Mouse (Mus musculus) telencephalon, adult 2 months (tissue): ENCODE measurements around the gene Ncbp2.
A peak's percentile ranks its signal among the peaks of the same experiment; 100 is the strongest.

Experiments
- DNase-seq: peaks from one replicate; pipeline ENCODE4 v3.0.0-alpha.2; 2011; ENCODE audit warnings: low read depth, low spot score

The Ncbp2 gene

GRCm38 (mm10) chr16:31948345-31948774, at the start of gene Ncbp2, which contains the start of gene 0610012G03Rik:
TSS of gene Ncbp2 (plus strand) at chr16:31948513.
TSS of gene 0610012G03Rik (minus strand) at chr16:31948494.
- DNase-seq = peak; percentile 92

GRCm38 (mm10) chr16:31898546-31899326, 49.6 kb upstream of the Ncbp2 start:
- DNase-seq = peak; percentile 95

- DNase-seq = no peak
Observed at GRCm38 (mm10) chr16:31901886-31902285, 46.4 kb upstream of the Ncbp2 start.

- no peak for DNase-seq
Observed at GRCm38 (mm10) chr16:31903239-31903638, 45.1 kb upstream of the Ncbp2 start.

- no peak for DNase-seq
Observed at GRCm38 (mm10) chr16:31905331-31905730, 43.0 kb upstream of the Ncbp2 start.

GRCm38 (mm10) chr16:31905891-31906825, 42.2 kb upstream of the Ncbp2 start:
- DNase-seq = peak; percentile 36

- peak; percentile 27 for DNase-seq
Observed at GRCm38 (mm10) chr16:31906896-31907295, 41.4 kb upstream of the Ncbp2 start.

- peak; percentile 87 for DNase-seq
Observed at GRCm38 (mm10) chr16:31908959-31909358, 39.4 kb upstream of the Ncbp2 start.

- DNase-seq = no peak
Observed at GRCm38 (mm10) chr16:31910281-31910847, 37.9 kb upstream of the Ncbp2 start.

- DNase-seq = no peak
Observed at GRCm38 (mm10) chr16:31917776-31918175, 30.5 kb upstream of the Ncbp2 start.

GRCm38 (mm10) chr16:31918248-31918724, 30.0 kb upstream of the Ncbp2 start:
- DNase-seq = no peak

GRCm38 (mm10) chr16:31924368-31924767, 23.9 kb upstream of the Ncbp2 start:
- no peak for DNase-seq

GRCm38 (mm10) chr16:31926091-31926490, 22.2 kb upstream of the Ncbp2 start:
- no peak for DNase-seq

- no peak for DNase-seq
Observed at GRCm38 (mm10) chr16:31926547-31927182, 21.6 kb upstream of the Ncbp2 start.

- DNase-seq = no peak
Observed at GRCm38 (mm10) chr16:31927412-31927811, 20.9 kb upstream of the Ncbp2 start.

GRCm38 (mm10) chr16:31931330-31931729, 17.0 kb upstream of the Ncbp2 start:
- DNase-seq = peak; percentile 57

GRCm38 (mm10) chr16:31932255-31932654, 16.1 kb upstream of the Ncbp2 start:
- peak; percentile 55 for DNase-seq

GRCm38 (mm10) chr16:31932840-31933697, 15.2 kb upstream of the Ncbp2 start:
- DNase-seq = peak; percentile 96

- DNase-seq = no peak
Observed at GRCm38 (mm10) chr16:31933751-31934549, 14.4 kb upstream of the Ncbp2 start, which contains the start of gene Pigz. TSS of gene Pigz (plus strand) at chr16:31933851.
